Mouse (Mus musculus): ENCODE measurements around the gene Asmt. TPM values are rescaled to one million over a fixed set of nuclear protein-coding genes. Genes with fewer than 3 reads are reported as not detected.

The Asmt gene
- not detected in 2 replicates for polyA plus RNA-seq (2014; fragmentation: Nextera tagmentation; extraction: Ambion mirVana)

DNA sequence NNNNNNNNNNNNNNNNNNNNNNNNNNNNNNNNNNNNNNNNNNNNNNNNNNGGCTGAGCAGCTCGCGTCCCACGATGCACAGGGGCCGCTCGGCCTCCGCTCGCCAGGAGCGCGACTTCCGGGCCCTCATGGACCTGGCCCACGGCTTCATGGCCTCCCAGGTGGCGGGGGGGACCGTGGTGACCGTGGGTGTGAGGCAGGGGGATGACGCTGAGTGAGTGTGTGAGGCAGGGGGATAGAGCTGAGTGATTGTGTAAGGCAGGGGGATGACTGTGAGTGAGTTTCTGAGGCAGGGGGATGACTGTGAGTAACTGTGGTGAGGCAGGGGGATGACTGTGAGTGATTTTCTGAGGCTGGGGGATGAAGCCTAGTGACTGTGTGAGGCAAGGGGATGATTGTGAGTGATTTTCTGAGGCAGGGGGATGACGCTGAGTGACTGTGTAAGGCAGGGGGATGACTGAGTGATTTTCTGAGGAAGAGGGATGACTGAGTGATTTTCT is at the start of gene Asmt:
TSS of gene Asmt (plus strand) at position 51 of the 499 bp plus-strand sequence.
- Histone ChIP-seq H3K4me1 (ENCODE audit: control insufficient read depth, insufficient read depth, low read length) (no peaks in the 10 kb centered on the region), H3K9ac (ENCODE audit: low read depth, low read length) (no peak within 1 kb of the TSS), H3K9me3 (replicated peaks; ENCODE audit: control insufficient read depth, low read length) (peaks cover 43% of the 10 kb centered on the region), H3K27me3 (ENCODE audit: control insufficient read depth, insufficient read depth, low read length) (no peaks in the 10 kb centered on the region), H3K4me3 (ENCODE audit: low read depth, low read length) (no peak within 1 kb of the TSS), H3K27ac (ENCODE audit: low read depth, low read length) (no peak within 1 kb of the TSS), H3K4me2 (no peak within 1 kb of the TSS), H3K36me3 (ENCODE audit: control insufficient read depth, insufficient read depth, low read length) (0 out of 2 replicates have a peak, but pooled peaks cover 8% of the 10 kb centered on the region)
- ATAC-seq (replicated peaks; ENCODE audit: insufficient number of reproducible peaks, low FRiP score, low TSS enrichment) = no peak; the same call in 1 of the 2 replicates
- 92% methylated on average over 11 of the region's 16 CpGs for WGBS (ENCODE audit: insufficient replicate concordance)

- Histone ChIP-seq H3K9ac (ENCODE audit: low read depth, low read length) (no peak overlapping the region), H3K9me3 (replicated peaks; ENCODE audit: control insufficient read depth, low read length) (peaks cover 44% of the 10 kb centered on the region)
- 74% methylated on average over 42 of the region's 42 CpGs for WGBS (ENCODE audit: insufficient replicate concordance)
Measured at GRCm38 (mm10) chrX:170673233-170673951, 948 bp downstream of the Asmt start.

DNA sequence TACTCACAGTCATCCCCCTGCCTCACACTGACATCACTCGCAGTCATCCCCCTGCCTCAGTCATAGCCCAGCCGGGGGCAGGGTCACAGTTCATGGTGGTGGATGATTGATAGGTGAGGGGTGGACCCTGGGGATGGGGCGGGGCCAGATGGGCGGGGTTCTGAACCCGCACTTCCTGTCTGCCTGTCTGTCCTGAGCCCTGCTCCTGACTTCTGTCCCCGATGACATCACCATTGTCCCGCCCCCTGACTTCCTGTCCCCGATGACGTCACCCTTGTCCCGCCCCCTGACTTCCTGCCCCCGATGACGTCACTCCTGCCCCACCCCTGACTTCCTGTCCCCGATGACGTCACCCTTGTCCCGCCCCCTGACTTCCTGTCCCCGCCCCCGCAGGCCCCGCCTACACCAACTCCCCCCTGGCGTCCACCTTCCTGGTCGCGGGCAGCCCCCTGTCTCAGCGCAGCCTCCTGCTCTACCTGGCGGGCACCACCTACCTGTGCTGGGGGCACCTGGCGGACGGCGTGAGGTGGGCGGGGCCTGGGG is 1.9 kb downstream of the Asmt start:
- Histone ChIP-seq H3K4me2 (no peak overlapping the region), H3K4me1 (ENCODE audit: control insufficient read depth, insufficient read depth, low read length) (no peaks in the 10 kb centered on the region), H3K4me3 (ENCODE audit: low read depth, low read length) (no peak overlapping the region), H3K27me3 (ENCODE audit: control insufficient read depth, insufficient read depth, low read length) (no peaks in the 10 kb centered on the region), H3K27ac (ENCODE audit: low read depth, low read length) (no peak overlapping the region), H3K9ac (ENCODE audit: low read depth, low read length) (no peak overlapping the region), H3K9me3 (replicated peaks; ENCODE audit: control insufficient read depth, low read length) (peaks cover 44% of the 10 kb centered on the region), H3K36me3 (ENCODE audit: control insufficient read depth, insufficient read depth, low read length) (0 out of 2 replicates have a peak, but pooled peaks cover 8% of the 10 kb centered on the region)
- WGBS (ENCODE audit: insufficient replicate concordance) = 73% methylated on average over 27 of the region's 27 CpGs
- peak; percentile 62 for ATAC-seq (replicated peaks; ENCODE audit: insufficient number of reproducible peaks, low FRiP score, low TSS enrichment)

More at GRCm38 (mm10) chrX:170673233-170673951, 948 bp downstream of the Asmt start:
- Histone ChIP-seq H3K4me2 (no peak overlapping the region), H3K27ac (ENCODE audit: low read depth, low read length) (no peak overlapping the region), H3K36me3 (ENCODE audit: control insufficient read depth, insufficient read depth, low read length) (0 out of 2 replicates have a peak, but pooled peaks cover 8% of the 10 kb centered on the region), H3K4me3 (ENCODE audit: low read depth, low read length) (no peak overlapping the region), H3K27me3 (ENCODE audit: control insufficient read depth, insufficient read depth, low read length) (no peaks in the 10 kb centered on the region), H3K4me1 (ENCODE audit: control insufficient read depth, insufficient read depth, low read length) (no peaks in the 10 kb centered on the region)
- ATAC-seq (replicated peaks; ENCODE audit: insufficient number of reproducible peaks, low FRiP score, low TSS enrichment) = peak; percentile 79

- Histone ChIP-seq H3K27me3 (ENCODE audit: control insufficient read depth, insufficient read depth, low read length) (no peaks in the 10 kb centered on the region), H3K36me3 (ENCODE audit: control insufficient read depth, insufficient read depth, low read length) (0 out of 2 replicates have a peak, but pooled peaks cover 8% of the 10 kb centered on the region), H3K4me3 (ENCODE audit: low read depth, low read length) (no peak overlapping the region), H3K4me2 (no peak overlapping the region), H3K9me3 (replicated peaks; ENCODE audit: control insufficient read depth, low read length) (peaks cover 44% of the 10 kb centered on the region), H3K9ac (ENCODE audit: low read depth, low read length) (no peak overlapping the region), H3K4me1 (ENCODE audit: control insufficient read depth, insufficient read depth, low read length) (no peaks in the 10 kb centered on the region), H3K27ac (ENCODE audit: low read depth, low read length) (no peak overlapping the region)
- 86% methylated on average over 39 of the region's 39 CpGs for WGBS (ENCODE audit: insufficient replicate concordance)
- ATAC-seq (replicated peaks; ENCODE audit: insufficient number of reproducible peaks, low FRiP score, low TSS enrichment) = 0 out of 2 replicates have a peak, but pooled peaks have one; percentile 55
Measured at GRCm38 (mm10) chrX:170674885-170675876, 2.7 kb downstream of the Asmt start.

DNA sequence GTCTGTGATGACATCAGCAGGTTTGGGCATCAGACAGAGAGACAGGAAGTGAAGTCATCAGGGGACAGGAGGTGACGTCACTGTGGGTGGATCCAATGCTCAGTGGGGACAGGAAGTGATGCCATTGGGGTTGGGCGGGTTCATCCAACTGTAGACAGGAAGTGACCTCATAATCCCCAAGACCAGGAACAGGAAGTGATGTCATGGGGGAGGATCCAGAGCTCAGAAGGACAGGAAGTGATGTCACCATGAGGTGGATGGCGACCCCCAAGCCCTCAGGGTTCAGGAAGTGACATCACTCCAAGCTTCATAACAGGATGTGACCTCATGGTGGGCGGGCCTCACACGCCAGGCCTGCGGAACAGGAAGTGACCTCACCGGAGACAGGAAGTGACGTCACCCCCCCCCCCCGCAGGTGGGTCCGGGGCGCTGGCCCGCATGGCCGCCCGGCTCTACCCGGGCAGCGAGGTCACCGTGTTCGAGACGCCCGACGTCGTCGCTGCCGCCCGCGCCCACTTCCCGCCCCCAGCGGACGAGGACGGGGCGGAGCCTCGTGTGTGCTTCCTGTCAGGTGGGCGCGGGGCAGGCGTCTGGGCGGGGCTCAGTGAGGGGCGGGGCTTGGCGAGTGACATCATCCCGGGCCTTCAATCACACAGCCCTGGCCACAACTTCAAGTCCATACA is 3.6 kb downstream of the Asmt start:
- Histone ChIP-seq H3K27ac (ENCODE audit: low read depth, low read length) (no peak overlapping the region), H3K9ac (ENCODE audit: low read depth, low read length) (no peak overlapping the region), H3K27me3 (ENCODE audit: control insufficient read depth, insufficient read depth, low read length) (no peaks in the 10 kb centered on the region), H3K4me3 (ENCODE audit: low read depth, low read length) (no peak overlapping the region), H3K4me2 (no peak overlapping the region), H3K36me3 (ENCODE audit: control insufficient read depth, insufficient read depth, low read length) (0 out of 2 replicates have a peak, but pooled peaks cover 8% of the 10 kb centered on the region), H3K4me1 (ENCODE audit: control insufficient read depth, insufficient read depth, low read length) (no peaks in the 10 kb centered on the region), H3K9me3 (replicated peaks; ENCODE audit: control insufficient read depth, low read length) (peaks cover 44% of the 10 kb centered on the region)
- 94% methylated on average over 29 of the region's 39 CpGs for WGBS (ENCODE audit: insufficient replicate concordance)
- ATAC-seq (replicated peaks; ENCODE audit: insufficient number of reproducible peaks, low FRiP score, low TSS enrichment) = peak; percentile 24; the same call in 1 of the 2 replicates

- no peak overlapping the region for H3K4me3 ChIP-seq (ENCODE audit: low read depth, low read length)
- H3K9me3 ChIP-seq (replicated peaks; ENCODE audit: control insufficient read depth, low read length) = peaks cover 44% of the 10 kb centered on the region
- no peak overlapping the region for H3K9ac ChIP-seq (ENCODE audit: low read depth, low read length)
- H3K36me3 ChIP-seq (ENCODE audit: control insufficient read depth, insufficient read depth, low read length) = 0 out of 2 replicates have a peak, but pooled peaks cover 8% of the 10 kb centered on the region
- 93% methylated on average over 64 of the region's 67 CpGs for WGBS (ENCODE audit: insufficient replicate concordance)
- ATAC-seq (replicated peaks; ENCODE audit: insufficient number of reproducible peaks, low FRiP score, low TSS enrichment) = no peak
- H3K27me3 ChIP-seq (ENCODE audit: control insufficient read depth, insufficient read depth, low read length) = no peaks in the 10 kb centered on the region
- H3K27ac ChIP-seq (ENCODE audit: low read depth, low read length) = no peak overlapping the region
- H3K4me2 ChIP-seq = no peak overlapping the region
- no peaks in the 10 kb centered on the region for H3K4me1 ChIP-seq (ENCODE audit: control insufficient read depth, insufficient read depth, low read length)
Measured at GRCm38 (mm10) chrX:170676606-170677239, 4.3 kb downstream of the Asmt start.

DNA sequence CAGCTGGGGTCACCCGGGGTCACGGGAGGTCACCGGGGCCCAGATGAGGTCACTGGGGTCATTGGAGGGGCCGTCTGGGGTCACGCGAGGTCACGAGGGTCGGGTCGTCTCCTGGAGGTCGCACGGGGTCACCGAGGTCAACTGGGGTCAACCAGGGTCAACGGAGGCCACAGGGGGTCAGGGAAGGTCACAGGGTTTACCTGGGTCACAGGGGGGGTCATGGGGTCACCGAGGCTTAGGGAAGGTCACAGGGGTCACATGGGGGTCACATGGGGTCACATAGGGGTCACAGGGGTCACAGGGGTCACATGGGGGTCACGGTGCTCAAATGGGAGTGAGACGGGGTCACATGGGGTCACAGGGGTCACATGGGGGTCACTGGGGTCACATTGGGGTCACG is 4.8 kb downstream of the Asmt start:
- H3K27ac ChIP-seq (ENCODE audit: low read depth, low read length) = no peak overlapping the region
- no peaks in the 10 kb centered on the region for H3K4me1 ChIP-seq (ENCODE audit: control insufficient read depth, insufficient read depth, low read length)
- H3K4me3 ChIP-seq (ENCODE audit: low read depth, low read length) = no peak overlapping the region
- H3K9me3 ChIP-seq (replicated peaks; ENCODE audit: control insufficient read depth, low read length) = peaks cover 44% of the 10 kb centered on the region
- H3K36me3 ChIP-seq (ENCODE audit: control insufficient read depth, insufficient read depth, low read length) = 0 out of 2 replicates have a peak, but pooled peaks cover 8% of the 10 kb centered on the region
- ATAC-seq (replicated peaks; ENCODE audit: insufficient number of reproducible peaks, low FRiP score, low TSS enrichment) = no peak
- no peaks in the 10 kb centered on the region for H3K27me3 ChIP-seq (ENCODE audit: control insufficient read depth, insufficient read depth, low read length)
- no peak overlapping the region for H3K4me2 ChIP-seq
- no peak overlapping the region for H3K9ac ChIP-seq (ENCODE audit: low read depth, low read length)
- WGBS (ENCODE audit: insufficient replicate concordance) = 96% methylated on average over 17 of the region's 17 CpGs
